Mouse (Mus musculus) central nervous system, embryonic 18 days (tissue): ENCODE measurements around the gene Slit2. TPM values are rescaled to one million over a fixed set of nuclear protein-coding genes. Genes with fewer than 3 reads are reported as not detected.

Experiments used
- polyA plus RNA-seq: library from polyadenylated mRNA; depleted of rRNA; stranded (reverse); fragments of >200 nt; gene quantifications from 2 replicates; pipeline ENCODE4 v1.2.3, GENCODE M21; 2012; rRNA removed

The Slit2 gene
- 13.0 and 15.1 TPM in 2 replicates for polyA plus RNA-seq

DNA sequence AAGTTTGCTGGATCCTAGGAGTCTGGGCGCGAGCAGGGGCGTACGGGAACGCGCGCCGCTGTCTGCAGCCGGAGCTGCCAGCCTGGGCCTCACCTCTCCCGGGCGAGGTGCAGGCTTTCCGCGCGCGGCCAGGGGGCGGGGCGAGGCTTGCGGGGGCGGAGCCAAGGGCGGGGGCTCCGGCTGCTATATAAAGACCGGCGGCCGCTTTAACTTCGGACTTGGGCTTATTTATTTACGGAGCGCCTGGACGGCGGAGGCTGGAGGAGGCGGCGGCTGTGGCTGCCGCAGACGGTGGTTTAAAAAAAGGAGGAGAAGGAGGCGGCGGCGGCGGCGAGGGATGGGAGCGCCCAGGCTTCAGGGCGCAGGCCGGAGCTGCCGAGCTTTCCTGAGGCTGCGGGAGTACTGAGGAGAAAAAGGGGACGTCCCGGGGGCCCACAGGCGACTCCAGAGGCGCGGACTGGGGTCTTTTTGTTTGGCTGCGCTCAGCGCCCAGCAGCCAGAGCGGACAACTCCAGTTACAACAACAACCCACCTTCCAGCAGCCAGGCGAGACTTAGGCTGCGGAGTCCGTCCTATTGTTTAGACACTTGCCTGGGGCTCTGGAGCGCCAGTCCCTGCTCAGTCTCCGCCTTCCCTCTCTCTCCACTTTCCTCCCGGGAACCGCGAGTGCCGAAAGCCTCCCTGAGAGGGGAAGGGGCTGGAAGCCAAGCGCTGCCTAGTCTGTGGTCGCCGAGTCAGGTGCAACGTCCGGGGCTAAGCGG, at the start of gene Slit2:
Slit2 (plus strand) TSS at position 198 of the 761 bp plus-strand sequence.

DNA sequence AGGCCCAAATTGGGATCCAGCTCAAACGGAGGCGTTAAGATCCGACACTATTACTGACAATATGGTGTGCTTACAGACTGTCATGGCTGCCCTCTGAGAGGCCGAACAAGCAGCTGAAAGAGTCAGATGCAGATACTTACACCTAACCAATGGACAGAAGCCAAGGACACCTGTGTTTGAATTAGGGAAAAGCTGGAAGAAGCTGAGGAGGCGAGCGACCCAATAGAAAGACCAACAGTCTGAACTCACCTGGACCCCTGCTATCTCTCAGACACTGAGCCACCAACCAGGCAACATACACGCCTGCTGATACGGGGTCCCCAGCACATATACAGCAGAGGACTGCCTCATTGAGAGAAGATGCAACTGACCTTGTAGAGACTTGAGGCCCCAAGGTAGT, 344.7 kb downstream of the Slit2 start, which contains the start of gene 5730480H06Rik:
5730480H06Rik (plus strand) TSS at position 301 of the 400 bp plus-strand sequence.

